Mouse (Mus musculus) forebrain, embryonic 10.5 days (tissue): ENCODE measurements at regions not wholly inside any gene's neighbourhood (a gene's known extent, or its start where the extent isn't known, plus 50 kb on each side); places are given as distances from the start of the nearest gene placed in this dataset.
"Not testable (repeated sequence)": the region's sequence is repeated elsewhere in the genome, so short reads cannot be mapped to it uniquely, and the experiment has no call there.

Experiments
- DNase-seq: peaks from one replicate; pipeline ENCODE4 v3.0.0-alpha.2; 2017; ENCODE audit warnings: low spot score; ENCODE audit errors: extremely low spot score
- H3K27ac ChIP-seq: fragments of 300-500 bp; sonication (generic); 2 replicates; pipeline ENCODE4 v1.5.1; 2016; ENCODE audit warnings: mild to moderate bottlenecking
- H3K27me3 ChIP-seq: fragments of 300-500 bp; sonication (generic); 2 replicates; pipeline ENCODE4 v1.6.1; 2016; ENCODE audit warnings: mild to moderate bottlenecking; ENCODE audit not compliant: poor library complexity, severe bottlenecking
- H3K36me3 ChIP-seq: fragments of 300-500 bp; sonication (generic); replicated peaks from 2 replicates; pipeline ENCODE4 v1.6.1; 2016; ENCODE audit warnings: mild to moderate bottlenecking, moderate library complexity
- H3K4me1 ChIP-seq: fragments of 300-500 bp; sonication (generic); 2 replicates; pipeline ENCODE4 v1.6.1; 2016
- H3K4me3 ChIP-seq: fragments of 300-500 bp; sonication (generic); 2 replicates; pipeline ENCODE4 v1.5.1; 2016; ENCODE audit warnings: mild to moderate bottlenecking, moderate library complexity
- H3K9me3 ChIP-seq: fragments of 300-500 bp; sonication (generic); 2 replicates; pipeline ENCODE4 v1.6.1; 2016; ENCODE audit warnings: mild to moderate bottlenecking, moderate library complexity
- WGBS: fragments of 180-500 bp; shearing (Covaris S2); methylation state at CpG from one replicate; pipeline ENCODE4 v1.1.7; 2016; 5-methylcytosine and 5-hydroxymethylcytosine counted together

- no peak for DNase-seq
- Histone ChIP-seq H3K4me1 (peaks cover 14% of the 10 kb centered on the region), H3K27ac (no peak overlapping the region), H3K36me3 (no peaks in the 10 kb centered on the region), H3K27me3 (peaks cover 75% of the 10 kb centered on the region), H3K9me3 (0 out of 2 replicates have a peak, but pooled peaks cover 3% of the 10 kb centered on the region), H3K4me3 (no peak overlapping the region)
Observed at GRCm38 (mm10) chr1:108026461-108026860, 436.7 kb downstream of the Serpinb8 start.

DNA sequence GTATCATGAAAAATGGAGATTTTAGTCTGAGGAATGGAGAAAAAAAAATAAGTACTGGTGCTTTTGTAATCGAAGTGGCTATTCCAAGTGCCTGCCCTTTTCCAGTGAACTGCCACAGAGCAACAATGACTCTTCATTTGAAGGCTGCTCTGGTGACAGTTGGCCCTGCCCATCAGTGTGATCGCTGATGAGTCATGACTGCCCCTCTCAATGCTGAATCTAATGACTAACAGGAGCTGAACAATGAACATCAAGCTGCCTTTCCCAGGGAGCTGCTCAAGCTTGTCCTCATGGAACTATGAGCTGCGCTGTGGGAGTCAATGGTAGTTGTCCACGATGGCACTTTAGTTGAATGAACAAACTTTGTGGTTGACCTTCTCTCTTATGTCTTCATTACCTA, 456.4 kb downstream of the Serpinb8 start:
- H3K4me1 ChIP-seq, result no peaks in the 10 kb centered on the region
- H3K4me3 ChIP-seq, result no peak overlapping the region
- peaks cover 4% of the 10 kb centered on the region; the same call in 1 of the 2 replicates for H3K9me3 ChIP-seq
- no peak overlapping the region for H3K27ac ChIP-seq
- no peaks in the 10 kb centered on the region for H3K36me3 ChIP-seq
- 84% methylated on average over 4 of the region's 4 CpGs for WGBS
- no peaks in the 10 kb centered on the region for H3K27me3 ChIP-seq
- DNase-seq, result no peak

DNA sequence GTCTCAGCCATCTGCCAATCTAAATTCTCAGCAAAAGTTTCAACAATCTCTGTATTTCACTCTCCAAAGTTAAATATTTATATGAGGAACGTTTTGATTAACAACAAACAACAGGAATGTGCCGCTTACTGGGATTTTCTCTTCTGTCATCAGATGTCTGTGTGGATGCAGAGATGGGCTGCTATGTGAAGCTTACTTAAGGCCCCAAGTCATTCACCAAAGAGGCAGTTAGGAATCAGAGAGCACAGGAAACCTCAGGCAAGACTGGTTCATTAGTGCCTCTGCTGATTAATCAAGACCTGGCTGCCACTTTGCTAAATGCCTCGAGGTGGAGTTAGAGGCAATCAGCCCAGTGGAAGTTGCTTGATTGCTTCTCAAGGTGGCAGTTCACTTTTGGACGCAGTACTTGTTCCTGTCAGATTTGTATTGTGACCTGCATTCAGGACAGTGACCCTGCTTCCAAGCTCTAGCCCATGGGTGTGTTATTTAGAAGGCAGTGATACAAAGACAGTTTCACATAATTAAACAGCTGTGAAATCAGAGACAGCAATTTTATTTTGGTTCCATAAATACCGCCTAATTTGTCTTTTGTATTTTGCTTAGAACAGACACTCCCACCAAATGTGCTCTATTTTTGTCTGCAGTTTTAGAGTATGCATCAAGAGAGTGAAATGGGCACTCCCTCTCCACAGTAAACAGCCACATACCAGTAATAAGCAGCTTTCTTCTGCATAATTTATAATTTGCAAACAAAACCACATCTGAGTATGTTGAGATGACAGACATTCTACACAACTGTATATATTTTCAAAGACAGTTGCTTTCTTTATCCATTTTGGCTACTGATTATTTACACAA, 457.3 kb downstream of the Serpinb8 start:
- no peak overlapping the region for H3K27ac ChIP-seq
- no peak overlapping the region for H3K4me3 ChIP-seq
- H3K36me3 ChIP-seq, result no peaks in the 10 kb centered on the region
- H3K9me3 ChIP-seq, result peaks cover 4% of the 10 kb centered on the region; the same call in 1 of the 2 replicates
- 74% methylated on average over 5 of the region's 5 CpGs for WGBS
- H3K27me3 ChIP-seq, result no peaks in the 10 kb centered on the region
- H3K4me1 ChIP-seq, result no peaks in the 10 kb centered on the region
- DNase-seq, result no peak

GRCm38 (mm10) chr1:108094622-108095021, 504.8 kb downstream of the Serpinb8 start:
- no peak overlapping the region for H3K27ac ChIP-seq
- 84% methylated on average over 3 of the region's 3 CpGs for WGBS
- no peaks in the 10 kb centered on the region for H3K27me3 ChIP-seq
- DNase-seq, result no peak
- H3K9me3 ChIP-seq, result no peaks in the 10 kb centered on the region
- no peak overlapping the region for H3K4me3 ChIP-seq
- no peaks in the 10 kb centered on the region for H3K4me1 ChIP-seq
- no peaks in the 10 kb centered on the region for H3K36me3 ChIP-seq

GRCm38 (mm10) chr1:108102607-108103006, 512.8 kb downstream of the Serpinb8 start:
- no peaks in the 10 kb centered on the region for H3K9me3 ChIP-seq
- no peak overlapping the region for H3K4me3 ChIP-seq
- H3K27me3 ChIP-seq, result no peaks in the 10 kb centered on the region
- H3K27ac ChIP-seq, result no peak overlapping the region
- DNase-seq, result no peak
- WGBS, result 94% methylated on average over 2 of the region's 2 CpGs
- H3K4me1 ChIP-seq, result no peaks in the 10 kb centered on the region
- H3K36me3 ChIP-seq, result no peaks in the 10 kb centered on the region

GRCm38 (mm10) chr1:108110984-108111383, 521.2 kb downstream of the Serpinb8 start:
- H3K4me3 ChIP-seq, result no peak overlapping the region
- H3K36me3 ChIP-seq, result no peaks in the 10 kb centered on the region
- DNase-seq, result no peak

GRCm38 (mm10) chr1:108127393-108127792, 537.6 kb downstream of the Serpinb8 start:
- WGBS, result 82% methylated on average over 4 of the region's 4 CpGs
- Histone ChIP-seq H3K36me3 (no peaks in the 10 kb centered on the region), H3K27ac (no peak overlapping the region), H3K4me1 (no peaks in the 10 kb centered on the region), H3K27me3 (no peaks in the 10 kb centered on the region), H3K9me3 (no peaks in the 10 kb centered on the region), H3K4me3 (no peak overlapping the region)
- DNase-seq, result no peak

More at GRCm38 (mm10) chr1:108110984-108111383, 521.2 kb downstream of the Serpinb8 start:
- no peaks in the 10 kb centered on the region for H3K4me1 ChIP-seq
- H3K9me3 ChIP-seq, result no peaks in the 10 kb centered on the region
- H3K27ac ChIP-seq, result no peak overlapping the region
- H3K27me3 ChIP-seq, result no peaks in the 10 kb centered on the region

GRCm38 (mm10) chr1:108132006-108132405, 542.2 kb downstream of the Serpinb8 start:
- no peak for DNase-seq
- H3K9me3 ChIP-seq, result no peaks in the 10 kb centered on the region
- WGBS, result 88% methylated on average over 1 of the region's 1 CpGs
- no peaks in the 10 kb centered on the region for H3K4me1 ChIP-seq
- H3K27ac ChIP-seq, result no peak overlapping the region
- no peak overlapping the region for H3K4me3 ChIP-seq
- no peaks in the 10 kb centered on the region for H3K36me3 ChIP-seq
- no peaks in the 10 kb centered on the region for H3K27me3 ChIP-seq

GRCm38 (mm10) chr1:108135346-108135745, 545.5 kb downstream of the Serpinb8 start:
- H3K27me3 ChIP-seq, DNase-seq, H3K36me3 ChIP-seq, H3K9me3 ChIP-seq, H3K4me3 ChIP-seq, H3K27ac ChIP-seq, H3K4me1 ChIP-seq: not testable (repeated sequence)
- WGBS, result 87% methylated on average over 5 of the region's 5 CpGs

- Histone ChIP-seq H3K27ac (no peak overlapping the region), H3K36me3 (no peaks in the 10 kb centered on the region), H3K4me3 (no peak overlapping the region), H3K27me3 (no peaks in the 10 kb centered on the region), H3K9me3 (no peaks in the 10 kb centered on the region), H3K4me1 (no peaks in the 10 kb centered on the region)
- DNase-seq, result no peak
- WGBS, result 82% methylated on average over 1 of the region's 1 CpGs
Observed at GRCm38 (mm10) chr1:108144114-108144513, 554.3 kb downstream of the Serpinb8 start.

DNA sequence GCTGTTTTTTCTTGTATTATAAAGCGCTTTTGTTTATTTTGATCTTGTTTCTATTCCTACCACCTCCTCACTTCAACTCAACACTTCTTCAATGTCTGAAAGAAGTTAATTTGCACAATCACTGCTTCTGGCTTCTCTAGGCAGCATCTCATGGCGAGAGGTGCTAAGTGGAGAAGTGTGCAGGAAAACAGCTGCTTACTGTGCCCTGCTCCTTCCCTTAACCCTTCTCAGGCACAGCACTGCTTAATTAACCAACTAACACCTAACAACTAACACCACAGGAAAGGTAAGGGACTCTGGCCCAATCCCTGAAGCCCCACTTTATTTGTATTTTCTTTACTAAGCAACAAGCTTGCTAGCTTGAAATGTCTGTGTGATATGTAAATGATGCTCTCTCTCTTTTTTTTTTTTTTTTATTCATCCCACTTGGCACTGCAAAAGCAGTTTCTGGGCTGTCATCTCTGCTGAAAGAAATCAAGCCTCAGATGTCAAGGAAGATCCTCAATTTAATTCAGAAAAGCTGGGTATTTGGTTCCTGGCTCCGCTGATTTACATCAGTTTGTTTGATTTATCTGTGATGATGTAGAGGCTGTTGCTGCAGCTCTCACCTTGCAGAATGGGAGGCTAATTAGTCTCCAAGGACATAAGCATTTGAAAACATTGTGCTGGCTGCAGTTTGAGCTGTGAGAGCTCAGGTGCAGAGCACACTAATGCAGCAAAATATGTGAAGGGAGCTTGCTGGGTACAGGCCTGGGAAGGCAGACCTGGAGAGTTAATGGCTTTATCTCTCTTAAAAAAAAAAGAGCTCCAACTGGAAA, 591.8 kb downstream of the Serpinb8 start:
- H3K9me3 ChIP-seq, result no peaks in the 10 kb centered on the region
- H3K4me3 ChIP-seq, result no peak overlapping the region
- 55% methylated on average over 3 of the region's 3 CpGs for WGBS
- no peak overlapping the region for H3K27ac ChIP-seq
- no peaks in the 10 kb centered on the region for H3K36me3 ChIP-seq
- DNase-seq, result no peak
- H3K27me3 ChIP-seq, result no peaks in the 10 kb centered on the region
- no peaks in the 10 kb centered on the region for H3K4me1 ChIP-seq

GRCm38 (mm10) chr1:108182168-108182539, 592.3 kb downstream of the Serpinb8 start:
- Histone ChIP-seq H3K27me3 (no peaks in the 10 kb centered on the region), H3K4me1 (no peaks in the 10 kb centered on the region), H3K4me3 (no peak overlapping the region), H3K9me3 (no peaks in the 10 kb centered on the region), H3K36me3 (no peaks in the 10 kb centered on the region), H3K27ac (no peak overlapping the region)
- DNase-seq, result no peak
- 67% methylated on average over 4 of the region's 4 CpGs for WGBS

GRCm38 (mm10) chr1:108224047-108224446, 634.2 kb downstream of the Serpinb8 start:
- Histone ChIP-seq H3K9me3 (no peaks in the 10 kb centered on the region), H3K4me3 (no peak overlapping the region), H3K27me3 (no peaks in the 10 kb centered on the region), H3K27ac (no peak overlapping the region), H3K4me1 (no peaks in the 10 kb centered on the region), H3K36me3 (no peaks in the 10 kb centered on the region)
- WGBS, result 77% methylated on average over 1 of the region's 1 CpGs
- DNase-seq, result no peak
